Mouse (Mus musculus) cortical plate, adult 2 months (tissue): ENCODE measurements at regions not wholly inside any gene's neighbourhood (a gene's known extent, or its start where the extent isn't known, plus 50 kb on each side); places are given as distances from the start of the nearest gene placed in this dataset.

Experiments
- CTCF ChIP-seq: fragments of 200-500 bp; IDR thresholded peaks from 2 replicates; pipeline ENCODE4 v1.5.1; 2011; ENCODE audit warnings: mild to moderate bottlenecking, control low read depth, low read length; ENCODE audit not compliant: insufficient read depth; ENCODE audit errors: extremely low read depth
- POLR2A ChIP-seq: fragments of 200-500 bp; IDR thresholded peaks from 2 replicates; pipeline ENCODE4 v1.6.1; 2011; ENCODE audit warnings: mild to moderate bottlenecking, low read length, control low read depth; ENCODE audit not compliant: insufficient read depth; ENCODE audit errors: extremely low read depth

DNA sequence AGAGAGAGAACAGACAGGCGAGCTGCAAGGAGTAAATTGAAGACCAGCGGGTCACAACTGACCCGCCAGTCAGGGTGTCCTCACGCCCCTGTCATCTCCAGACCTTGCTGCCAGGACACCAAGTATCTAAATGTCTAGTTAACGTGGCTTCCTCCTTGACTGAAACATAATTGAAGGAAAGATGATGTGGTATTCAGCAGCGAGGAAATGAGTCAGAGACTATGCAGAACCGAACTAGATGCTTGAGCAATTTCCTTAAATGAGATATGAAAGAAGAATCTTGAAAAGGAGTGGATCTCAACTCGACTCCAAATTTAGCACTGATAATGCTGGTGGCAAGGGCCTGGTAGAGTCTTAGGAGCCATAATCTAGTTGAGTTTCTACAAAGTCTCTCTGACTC lies 329.3 kb upstream of the Fam92a start:
- no peak for TF ChIP-seq POLR2A
- no peak for TF ChIP-seq CTCF
